Mouse (Mus musculus) liver, embryonic 16.5 days (tissue): ENCODE data around the gene Olfr994. TPM values are rescaled to one million over a fixed set of nuclear protein-coding genes. Genes with fewer than 3 reads are reported as not detected.

Experiments used
- ATAC-seq: fragments of 200-750 bp; cut with Nextera tagmentation; 2 replicates; pipeline ENCODE4 v1.8.0; 2017; ENCODE audit warnings: low read depth, mild to moderate bottlenecking, moderate number of reproducible peaks, moderate library complexity
- H3K27ac ChIP-seq: fragments of 300-500 bp; sonication (generic); 2 replicates; pipeline ENCODE4 v1.5.1; 2014; ENCODE audit warnings: mild to moderate bottlenecking, low read length
- H3K27me3 ChIP-seq: fragments of 300-500 bp; sonication (generic); 2 replicates; pipeline ENCODE4 v1.6.1; 2014; ENCODE audit warnings: low read depth, low read length, mixed read lengths; ENCODE audit not compliant: control insufficient read depth, insufficient read depth
- H3K36me3 ChIP-seq: fragments of 300-500 bp; sonication (generic); 2 replicates; pipeline ENCODE4 v1.6.1; 2014; ENCODE audit warnings: mild to moderate bottlenecking; ENCODE audit not compliant: control insufficient read depth, insufficient read depth
- H3K4me1 ChIP-seq: fragments of 300-500 bp; sonication (generic); 2 replicates; pipeline ENCODE4 v1.6.1; 2014; ENCODE audit warnings: low read depth, low read length, mixed read lengths; ENCODE audit not compliant: control insufficient read depth
- H3K4me2 ChIP-seq: fragments of 300-500 bp; sonication (generic); 2 replicates; pipeline ENCODE4 v1.6.1; 2014; ENCODE audit warnings: low read depth, low read length, mixed read lengths
- H3K4me3 ChIP-seq: fragments of 300-500 bp; sonication (generic); 2 replicates; pipeline ENCODE4 v1.5.1; 2014; ENCODE audit warnings: low read depth, mild to moderate bottlenecking, low read length
- H3K9ac ChIP-seq: fragments of 300-500 bp; sonication (generic); 2 replicates; pipeline ENCODE4 v1.6.1; 2014; ENCODE audit warnings: low read depth, low read length
- H3K9me3 ChIP-seq: fragments of 300-500 bp; sonication (generic); replicated peaks from 2 replicates; pipeline ENCODE4 v1.6.1; 2016; ENCODE audit warnings: low read length; ENCODE audit not compliant: control insufficient read depth
- WGBS: fragments of 180-500 bp; shearing (Covaris S2); extraction: QIAGEN DNeasy Blood & Tissue Kit; methylation state at CpG from one replicate; pipeline ENCODE4 v1.1.7; 2014; ENCODE audit not compliant: insufficient replicate concordance; 5-methylcytosine and 5-hydroxymethylcytosine counted together
- polyA plus RNA-seq: library from polyadenylated mRNA; unstranded; fragments of >200 nt; fragmentation: Nextera tagmentation; extraction: Ambion mirVana; gene quantifications from 2 replicates; pipeline ENCODE4 v1.2.1, GENCODE M21; 2015

The Olfr994 gene
- polyA plus RNA-seq, result not detected in 2 replicates

DNA sequence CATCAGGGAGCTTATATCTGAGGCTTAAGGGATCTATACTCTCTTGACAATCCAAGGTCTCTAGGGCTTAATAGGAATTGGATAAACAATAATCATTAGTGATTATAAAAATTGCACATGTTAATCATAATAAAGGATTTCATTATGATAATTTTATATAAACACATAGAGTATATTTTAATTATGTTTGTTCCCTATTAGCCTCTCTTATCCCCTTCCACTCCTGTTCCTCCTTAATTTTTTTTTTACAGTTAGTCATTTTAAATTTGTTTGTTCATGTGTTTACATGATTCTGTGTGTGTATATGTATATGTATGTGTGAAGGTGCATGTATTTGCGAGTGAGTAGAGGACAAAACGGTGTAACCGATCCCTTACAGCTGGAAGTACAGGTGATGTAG lies at the start of gene Olfr994:
Olfr994 (minus strand) TSS at position 101 of the 400 bp plus-strand sequence.
- Histone ChIP-seq H3K9ac (no peak within 1 kb of the TSS), H3K36me3 (no peaks in the 10 kb centered on the region), H3K27me3 (no peaks in the 10 kb centered on the region), H3K4me1 (no peaks in the 10 kb centered on the region), H3K4me2 (no peak within 1 kb of the TSS), H3K4me3 (no peak within 1 kb of the TSS), H3K9me3 (no peaks in the 10 kb centered on the region), H3K27ac (no peak within 1 kb of the TSS)
- ATAC-seq, result no peak
- WGBS, result 76% methylated on average over 3 of the region's 3 CpGs

DNA sequence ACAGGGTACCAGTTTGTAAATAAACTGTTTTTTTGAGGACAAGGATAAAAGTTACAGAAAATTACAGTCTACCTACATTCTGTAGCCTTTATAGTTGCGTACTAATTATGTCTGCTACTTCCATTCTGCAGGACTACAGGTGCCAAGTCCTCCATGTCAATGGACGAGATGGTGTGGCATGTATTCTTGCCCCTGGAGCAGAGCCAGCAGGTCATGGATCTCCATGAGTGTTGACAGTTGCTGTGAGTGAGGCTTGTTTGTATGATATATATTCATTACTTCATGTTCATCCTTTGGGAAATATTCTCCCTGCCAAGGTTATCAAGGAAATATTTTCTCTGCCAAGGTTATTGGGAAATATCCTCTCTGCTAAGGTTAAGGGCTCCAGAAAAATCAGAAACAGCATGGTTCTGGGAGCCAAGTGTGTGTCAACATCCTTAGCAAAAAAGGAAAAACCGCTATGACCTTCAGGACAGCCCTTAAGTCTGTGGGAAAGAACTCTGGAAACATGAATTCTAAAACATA lies 30.6 kb upstream of the Olfr994 start:
- Histone ChIP-seq H3K4me3 (no peak overlapping the region), H3K4me2 (no peak overlapping the region), H3K27me3 (no peaks in the 10 kb centered on the region), H3K9me3 (no peaks in the 10 kb centered on the region), H3K4me1 (no peaks in the 10 kb centered on the region), H3K9ac (no peak overlapping the region), H3K36me3 (no peaks in the 10 kb centered on the region), H3K27ac (no peak overlapping the region)
- 46% methylated on average over 3 of the region's 3 CpGs for WGBS
- ATAC-seq, result no peak

DNA sequence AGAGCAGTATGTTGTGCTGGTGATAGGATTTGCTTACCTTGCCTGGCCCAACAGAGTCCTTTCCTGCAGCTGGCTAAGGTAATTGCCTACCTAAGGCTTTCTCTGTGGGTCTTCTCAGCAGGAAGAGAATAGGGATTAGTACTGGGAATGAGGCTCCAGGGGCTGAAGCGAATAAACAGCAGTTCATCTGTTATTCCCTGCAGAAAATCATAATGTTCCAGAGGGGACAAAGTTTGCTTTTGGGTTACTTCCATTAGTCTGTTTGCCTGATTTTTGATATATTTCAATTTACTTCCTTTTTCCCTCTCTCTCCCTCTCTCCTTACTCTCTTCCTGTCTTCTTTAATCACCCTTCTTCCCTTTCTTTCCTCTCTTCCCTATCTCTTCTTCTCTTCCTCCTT lies 7.3 kb upstream of the Olfr994 start, which contains the start of gene Olfr995:
Olfr995 (minus strand) TSS at position 101 of the 400 bp plus-strand sequence.
- Histone ChIP-seq H3K9me3 (no peaks in the 10 kb centered on the region), H3K4me2 (no peak within 1 kb of the TSS), H3K36me3 (no peaks in the 10 kb centered on the region), H3K27me3 (no peaks in the 10 kb centered on the region), H3K27ac (no peak within 1 kb of the TSS), H3K9ac (no peak within 1 kb of the TSS), H3K4me1 (no peaks in the 10 kb centered on the region), H3K4me3 (no peak within 1 kb of the TSS)
- no peak for ATAC-seq
- WGBS, result 12% methylated on average over 1 of the region's 1 CpGs

DNA sequence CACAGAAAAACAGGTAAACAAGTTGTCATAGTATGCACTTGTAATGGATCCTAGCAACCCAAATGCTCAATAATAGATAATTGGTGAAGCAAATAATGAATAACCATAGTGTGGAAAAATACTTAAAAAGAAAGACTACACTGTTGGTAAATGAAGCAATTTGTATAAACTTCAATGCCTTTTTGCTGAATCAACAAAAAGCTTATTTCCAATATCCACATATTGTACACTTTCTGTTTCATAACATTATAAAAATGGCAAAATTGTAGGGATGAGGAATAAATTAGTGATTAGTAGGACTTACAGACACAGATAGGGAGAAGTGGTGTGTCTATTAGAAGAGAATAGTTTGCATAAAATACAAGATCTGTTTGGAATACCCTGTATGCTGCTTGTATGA lies 6.3 kb upstream of the Olfr994 start:
- H3K4me2 ChIP-seq, result no peak overlapping the region
- H3K27me3 ChIP-seq, result no peaks in the 10 kb centered on the region
- H3K4me1 ChIP-seq, result no peaks in the 10 kb centered on the region
- no peak overlapping the region for H3K9ac ChIP-seq
- H3K9me3 ChIP-seq, result no peaks in the 10 kb centered on the region
- H3K36me3 ChIP-seq, result no peaks in the 10 kb centered on the region
- no peak overlapping the region for H3K4me3 ChIP-seq
- no peak overlapping the region for H3K27ac ChIP-seq
- ATAC-seq, result no peak

DNA sequence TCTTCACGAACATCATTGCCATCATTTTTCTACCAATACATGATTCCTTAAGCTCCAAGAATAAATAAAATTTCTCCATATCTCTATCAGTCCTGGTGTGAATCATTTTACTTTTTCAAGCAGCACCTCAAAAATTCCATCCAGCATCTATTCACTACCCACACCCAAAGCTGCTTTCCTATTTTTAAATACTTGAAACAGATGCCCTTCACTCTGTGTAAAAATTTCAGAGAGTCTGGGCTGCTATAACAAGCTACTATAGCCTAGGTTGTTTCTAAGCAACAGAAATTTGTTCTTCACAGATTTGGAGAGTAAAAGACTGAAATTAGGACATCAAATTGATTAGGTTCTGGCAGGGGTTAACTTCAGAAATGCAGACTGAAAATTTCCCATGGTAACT lies 10.4 kb downstream of the Olfr994 start:
- H3K4me3 ChIP-seq, result no peak overlapping the region
- 54% methylated on average over 1 of the region's 1 CpGs for WGBS
- no peaks in the 10 kb centered on the region for H3K36me3 ChIP-seq
- ATAC-seq, result no peak
- no peaks in the 10 kb centered on the region for H3K4me1 ChIP-seq
- H3K9ac ChIP-seq, result no peak overlapping the region
- no peaks in the 10 kb centered on the region for H3K9me3 ChIP-seq
- H3K4me2 ChIP-seq, result no peak overlapping the region
- H3K27ac ChIP-seq, result no peak overlapping the region
- H3K27me3 ChIP-seq, result no peaks in the 10 kb centered on the region

DNA sequence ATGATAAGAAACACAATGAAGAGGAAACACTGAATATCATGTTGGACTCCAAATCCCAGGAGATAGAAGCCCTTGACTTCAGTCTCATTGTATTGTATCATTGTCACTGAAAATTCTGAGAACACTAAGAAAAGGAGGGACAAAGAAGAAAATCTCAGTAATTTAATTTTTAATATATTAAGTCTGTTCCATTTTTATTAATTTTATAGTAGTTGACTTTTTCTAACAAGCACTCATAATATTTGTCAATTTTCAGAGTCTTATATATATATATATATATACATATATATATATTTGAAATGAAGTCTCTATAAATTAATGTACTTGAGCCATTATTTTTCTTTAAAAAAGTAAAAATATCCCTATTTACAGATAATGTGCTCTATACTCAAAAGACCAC lies 21.5 kb downstream of the Olfr994 start, which contains the start of gene Olfr993:
Olfr993 (minus strand) TSS at position 101 of the 400 bp plus-strand sequence.
- no peak for ATAC-seq
- H3K27me3 ChIP-seq, result no peaks in the 10 kb centered on the region

DNA sequence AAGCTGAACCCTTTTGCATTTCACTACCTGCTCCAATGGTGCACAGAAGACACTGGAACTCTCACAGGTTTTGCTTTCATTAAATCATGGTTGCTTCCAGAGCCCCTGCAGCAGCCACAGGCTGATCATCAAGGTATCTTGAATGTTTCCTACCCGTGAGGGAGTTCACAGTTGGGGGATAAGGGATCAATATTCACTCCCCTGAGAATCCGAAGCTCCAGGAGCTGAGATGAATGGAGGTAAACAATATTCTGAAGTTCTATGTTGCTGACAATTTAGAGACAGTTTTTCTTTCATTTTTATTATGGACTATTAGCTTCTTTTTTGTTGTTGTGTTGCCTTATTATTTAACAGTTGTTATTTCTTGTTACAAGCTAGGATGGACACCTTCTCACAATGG lies 26.9 kb downstream of the Olfr994 start, which contains the start of gene Olfr992:
Olfr992 (minus strand) TSS at position 101 of the 400 bp plus-strand sequence.
- H3K27me3 ChIP-seq, result no peaks in the 10 kb centered on the region
- no peak within 1 kb of the TSS for H3K27ac ChIP-seq
- 19% methylated on average over 2 of the region's 2 CpGs for WGBS
- ATAC-seq, result no peak
- no peaks in the 10 kb centered on the region for H3K9me3 ChIP-seq
- H3K9ac ChIP-seq, result no peak within 1 kb of the TSS
- H3K4me3 ChIP-seq, result no peak within 1 kb of the TSS
- no peak within 1 kb of the TSS for H3K4me2 ChIP-seq
- H3K36me3 ChIP-seq, result no peaks in the 10 kb centered on the region
- H3K4me1 ChIP-seq, result no peaks in the 10 kb centered on the region

More for the DNA sequence above, 21.5 kb downstream of the Olfr994 start, which contains the start of gene Olfr993:
- H3K9ac ChIP-seq, result no peak within 1 kb of the TSS
- H3K4me2 ChIP-seq, result no peak within 1 kb of the TSS
- no peak within 1 kb of the TSS for H3K27ac ChIP-seq
- no peaks in the 10 kb centered on the region for H3K4me1 ChIP-seq
- H3K4me3 ChIP-seq, result no peak within 1 kb of the TSS
- no peaks in the 10 kb centered on the region for H3K36me3 ChIP-seq
- no peaks in the 10 kb centered on the region for H3K9me3 ChIP-seq

Other genes starting within 250 kb of the Olfr994 start
- gene Lrrc55, start 239.3 kb downstream of the Olfr994 start, polyA plus RNA-seq, result 0.07 and 0.09 TPM in 2 replicates
- gene Olfr987, start 97.1 kb downstream of the Olfr994 start, polyA plus RNA-seq, result not detected in 2 replicates
- not detected in 2 replicates for gene Olfr988, start 73.2 kb downstream of the Olfr994 start, polyA plus RNA-seq
- gene Olfr992, start 27.0 kb downstream of the Olfr994 start, polyA plus RNA-seq, result not detected in 2 replicates
- gene Olfr993, start 21.6 kb downstream of the Olfr994 start, polyA plus RNA-seq, result not detected in 2 replicates
- not detected in 2 replicates for gene Olfr995, start 7.2 kb upstream of the Olfr994 start, polyA plus RNA-seq
- not detected in 2 replicates for gene 4833423E24Rik, start 82.6 kb upstream of the Olfr994 start, polyA plus RNA-seq
- not detected in 2 replicates for gene Olfr996, start 142.8 kb upstream of the Olfr994 start, polyA plus RNA-seq
- gene Olfr998, start 152.5 kb upstream of the Olfr994 start, polyA plus RNA-seq, result not detected in 2 replicates
- gene Olfr1000, start 175.5 kb upstream of the Olfr994 start, polyA plus RNA-seq, result not detected in 2 replicates
- gene Olfr1002, start 214.3 kb upstream of the Olfr994 start, polyA plus RNA-seq, result not detected in 2 replicates
- gene Olfr154, start 228.0 kb upstream of the Olfr994 start, polyA plus RNA-seq, result not detected in 2 replicates
- gene Olfr1006, start 242.3 kb upstream of the Olfr994 start, polyA plus RNA-seq, result not detected in 2 replicates